Mouse (Mus musculus) midbrain, embryonic 15.5 days (tissue): ENCODE data around the gene Zbtb11. TPM values are rescaled to one million over a fixed set of nuclear protein-coding genes. Genes with fewer than 3 reads are reported as not detected.
"Not testable (repeated sequence)": the region's sequence is repeated elsewhere in the genome, so short reads cannot be mapped to it uniquely, and the experiment has no call there.

ENCODE experiments used
- ATAC-seq: fragments of 200-750 bp; cut with Nextera tagmentation; replicated peaks from 2 replicates; pipeline ENCODE4 v1.8.0; 2017; ENCODE audit warnings: moderate TSS enrichment
- H3K27ac ChIP-seq: fragments of 300-500 bp; sonication (generic); 2 replicates; pipeline ENCODE4 v1.5.1; 2015; ENCODE audit warnings: mild to moderate bottlenecking, inconsistent platforms
- H3K27me3 ChIP-seq: fragments of 300-500 bp; sonication (generic); replicated peaks from 2 replicates; pipeline ENCODE4 v1.6.1; 2015; ENCODE audit warnings: inconsistent platforms
- H3K36me3 ChIP-seq: fragments of 300-500 bp; sonication (generic); replicated peaks from 2 replicates; pipeline ENCODE4 v1.6.1; 2015; ENCODE audit warnings: inconsistent platforms
- H3K4me1 ChIP-seq: fragments of 300-500 bp; sonication (generic); 2 replicates; pipeline ENCODE4 v1.6.1; 2015; ENCODE audit warnings: inconsistent platforms
- H3K4me2 ChIP-seq: fragments of 300-500 bp; sonication (generic); 2 replicates; pipeline ENCODE4 v1.6.1; 2015; ENCODE audit warnings: inconsistent platforms, mild to moderate bottlenecking, moderate library complexity
- H3K4me3 ChIP-seq: fragments of 300-500 bp; sonication (generic); 2 replicates; pipeline ENCODE4 v1.5.1; 2015; ENCODE audit warnings: mild to moderate bottlenecking, inconsistent platforms
- H3K9ac ChIP-seq: fragments of 300-500 bp; sonication (generic); 2 replicates; pipeline ENCODE4 v1.6.1; 2015; ENCODE audit warnings: mild to moderate bottlenecking, inconsistent platforms
- H3K9me3 ChIP-seq: fragments of 300-500 bp; sonication (generic); 2 replicates; pipeline ENCODE4 v1.6.1; 2016; ENCODE audit warnings: inconsistent platforms
- WGBS: fragments of 180-500 bp; shearing (Covaris S2); methylation state at CpG from one replicate; pipeline ENCODE4 v1.1.7; 2015; ENCODE audit warnings: mixed read lengths; 5-methylcytosine and 5-hydroxymethylcytosine counted together
- polyA plus RNA-seq: library from polyadenylated mRNA; unstranded; fragments of >200 nt; fragmentation: Nextera tagmentation; extraction: Ambion mirVana; gene quantifications from 2 replicates; pipeline ENCODE4 v1.2.1, GENCODE M21; 2015

Zbtb11 gene
- 22.8 and 24.8 TPM in 2 replicates for polyA plus RNA-seq

- no peaks in the 10 kb centered on the region for H3K9me3 ChIP-seq
- WGBS = under 1% methylated on average over 82 of the region's 86 CpGs
- ATAC-seq = peak; percentile 99
Observed at GRCm38 (mm10) chr16:55973431-55974255, at the start of gene Zbtb11. TSS of gene Zbtb11 (plus strand) at chr16:55973883.

DNA sequence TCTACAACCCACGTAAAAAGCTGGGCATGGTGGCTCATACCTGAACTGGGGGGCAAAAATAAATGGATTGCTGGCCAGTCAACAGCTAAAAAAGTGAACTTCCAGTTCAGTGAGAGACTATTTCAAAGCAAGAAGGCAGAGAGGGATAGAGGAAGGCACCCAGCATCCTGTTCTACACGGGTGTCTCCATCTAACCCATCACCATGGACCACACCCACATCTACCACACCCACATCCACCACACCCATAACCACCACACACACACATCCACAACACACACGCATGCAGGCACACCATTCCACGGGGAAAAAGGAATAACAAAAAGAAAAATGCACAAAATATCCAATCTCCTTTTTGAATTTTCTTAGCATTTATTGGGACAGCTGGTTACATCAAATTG, 49.7 kb upstream of the Zbtb11 start:
- Histone ChIP-seq H3K4me3 (no peak overlapping the region), H3K27me3 (no peaks in the 10 kb centered on the region), H3K4me2 (no peak overlapping the region), H3K9ac (no peak overlapping the region), H3K4me1 (no peaks in the 10 kb centered on the region), H3K27ac (no peak overlapping the region), H3K36me3 (peaks cover 23% of the 10 kb centered on the region), H3K9me3 (no peaks in the 10 kb centered on the region)
- no peak for ATAC-seq
- WGBS = 96% methylated on average over 4 of the region's 4 CpGs

More at GRCm38 (mm10) chr16:55973431-55974255, at the start of gene Zbtb11:
- Histone ChIP-seq H3K9ac (peak within 1 kb of the TSS; percentile 96), H3K27ac (peak within 1 kb of the TSS; percentile 91), H3K4me2 (peak within 1 kb of the TSS; percentile 91), H3K4me1 (peaks cover 44% of the 10 kb centered on the region), H3K36me3 (peaks cover 34% of the 10 kb centered on the region), H3K4me3 (peak within 1 kb of the TSS; percentile 99), H3K27me3 (no peaks in the 10 kb centered on the region)

- Histone ChIP-seq H3K27me3 (no peaks in the 10 kb centered on the region), H3K27ac (peak overlapping the region; percentile 79), H3K4me3 (peak overlapping the region; percentile 70), H3K9ac (peak overlapping the region; percentile 64), H3K4me2 (peak overlapping the region; percentile 73), H3K4me1 (peaks cover 8% of the 10 kb centered on the region; the same call in 1 of the 2 replicates), H3K9me3 (no peaks in the 10 kb centered on the region), H3K36me3 (no peaks in the 10 kb centered on the region)
- WGBS = under 1% methylated on average over 32 of the region's 32 CpGs
- ATAC-seq = peak; percentile 74
Observed at GRCm38 (mm10) chr16:55933681-55934343, 39.9 kb upstream of the Zbtb11 start.

GRCm38 (mm10) chr16:55934453-55935037, 39.1 kb upstream of the Zbtb11 start, which contains the start of gene Cep97:
TSS of gene Cep97 (minus strand) at chr16:55934855.
- H3K4me1 ChIP-seq = peaks cover 8% of the 10 kb centered on the region; the same call in 1 of the 2 replicates
- H3K9me3 ChIP-seq = no peaks in the 10 kb centered on the region
- 0% methylated on average over 24 of the region's 24 CpGs for WGBS
- ATAC-seq = peak; percentile 99
- H3K4me2 ChIP-seq = peak within 1 kb of the TSS; percentile 73
- peak within 1 kb of the TSS; percentile 70 for H3K4me3 ChIP-seq
- no peaks in the 10 kb centered on the region for H3K27me3 ChIP-seq
- H3K9ac ChIP-seq = peak within 1 kb of the TSS; percentile 64
- peak within 1 kb of the TSS; percentile 79 for H3K27ac ChIP-seq
- H3K36me3 ChIP-seq = no peaks in the 10 kb centered on the region

- 87% methylated on average over 4 of the region's 4 CpGs for WGBS
- Histone ChIP-seq H3K4me3 (no peak overlapping the region), H3K27ac (no peak overlapping the region), H3K4me2 (no peak overlapping the region), H3K9ac (no peak overlapping the region), H3K4me1 (peaks cover 2% of the 10 kb centered on the region; the same call in 1 of the 2 replicates), H3K36me3 (no peaks in the 10 kb centered on the region), H3K9me3 (no peaks in the 10 kb centered on the region), H3K27me3 (no peaks in the 10 kb centered on the region)
- ATAC-seq = no peak
Observed at GRCm38 (mm10) chr16:55938761-55939160, 34.9 kb upstream of the Zbtb11 start.

DNA sequence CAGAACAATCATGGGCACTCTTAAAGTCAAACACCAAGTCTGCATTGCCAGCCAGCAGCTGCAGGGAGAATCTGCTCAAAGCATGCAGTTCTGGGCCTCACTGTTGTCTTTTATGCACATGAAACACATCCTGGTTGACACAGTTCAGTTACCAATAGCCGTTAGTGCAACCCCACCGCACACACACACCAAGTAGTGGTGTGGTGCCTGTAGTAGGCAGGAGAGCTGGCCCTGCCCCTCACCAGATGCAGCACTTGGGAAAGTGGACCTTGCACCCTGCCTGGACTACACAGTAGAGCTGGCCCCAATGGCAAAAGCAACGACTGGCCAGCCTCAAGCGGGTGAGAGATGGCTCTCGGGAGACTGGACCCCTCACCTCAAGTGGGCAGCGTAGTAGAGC, 34.0 kb upstream of the Zbtb11 start:
- Histone ChIP-seq H3K4me2 (no peak overlapping the region), H3K27ac (no peak overlapping the region), H3K4me1 (peaks cover 2% of the 10 kb centered on the region; the same call in 1 of the 2 replicates), H3K27me3 (no peaks in the 10 kb centered on the region), H3K36me3 (no peaks in the 10 kb centered on the region), H3K4me3 (no peak overlapping the region), H3K9ac (no peak overlapping the region), H3K9me3 (no peaks in the 10 kb centered on the region)
- 84% methylated on average over 6 of the region's 6 CpGs for WGBS
- no peak for ATAC-seq

- Histone ChIP-seq H3K9ac (no peak overlapping the region), H3K4me3 (no peak overlapping the region), H3K4me2 (no peak overlapping the region), H3K27me3 (no peaks in the 10 kb centered on the region), H3K36me3 (no peaks in the 10 kb centered on the region), H3K27ac (no peak overlapping the region), H3K4me1 (no peaks in the 10 kb centered on the region), H3K9me3 (no peaks in the 10 kb centered on the region)
- ATAC-seq = no peak
- 91% methylated on average over 4 of the region's 4 CpGs for WGBS
Observed at GRCm38 (mm10) chr16:55940781-55941180, 32.9 kb upstream of the Zbtb11 start.

- Histone ChIP-seq H3K4me1 (no peaks in the 10 kb centered on the region), H3K9me3 (no peaks in the 10 kb centered on the region), H3K4me2 (no peak overlapping the region), H3K36me3 (no peaks in the 10 kb centered on the region), H3K4me3 (no peak overlapping the region), H3K9ac (no peak overlapping the region), H3K27ac (no peak overlapping the region), H3K27me3 (no peaks in the 10 kb centered on the region)
- no peak for ATAC-seq
- WGBS = 84% methylated on average over 3 of the region's 3 CpGs
Observed at GRCm38 (mm10) chr16:55947266-55947665, 26.4 kb upstream of the Zbtb11 start.

- H3K4me2 ChIP-seq, H3K9me3 ChIP-seq, H3K4me3 ChIP-seq, ATAC-seq, H3K9ac ChIP-seq, H3K27ac ChIP-seq, H3K27me3 ChIP-seq, H3K36me3 ChIP-seq, H3K4me1 ChIP-seq: not testable (repeated sequence)
- 84% methylated on average over 2 of the region's 2 CpGs for WGBS
Observed at GRCm38 (mm10) chr16:55947876-55948410, 25.7 kb upstream of the Zbtb11 start.

DNA sequence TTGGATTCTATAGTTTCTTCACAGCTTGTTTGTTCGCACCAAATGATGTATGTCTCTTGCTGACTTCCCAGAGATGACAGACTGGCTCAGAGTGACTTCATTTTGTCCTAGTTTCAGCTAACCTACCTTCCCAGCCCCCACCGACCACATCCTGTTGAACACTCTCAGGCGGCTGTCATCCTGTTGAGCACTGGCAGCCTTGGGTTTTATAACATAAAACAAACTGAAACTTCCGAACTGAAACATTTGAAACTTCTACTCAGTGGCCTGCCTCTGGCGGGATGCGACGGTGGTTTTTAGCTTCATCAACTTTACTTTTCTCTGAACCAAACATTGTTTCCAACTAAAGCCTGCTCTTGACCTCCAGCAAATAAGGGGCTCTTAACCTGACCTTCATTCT, 24.7 kb upstream of the Zbtb11 start:
- H3K4me1 ChIP-seq = no peaks in the 10 kb centered on the region
- H3K4me2 ChIP-seq = no peak overlapping the region
- no peak overlapping the region for H3K9ac ChIP-seq
- H3K27ac ChIP-seq = no peak overlapping the region
- ATAC-seq = no peak
- no peaks in the 10 kb centered on the region for H3K27me3 ChIP-seq
- no peaks in the 10 kb centered on the region for H3K9me3 ChIP-seq
- 72% methylated on average over 7 of the region's 7 CpGs for WGBS
- H3K4me3 ChIP-seq = no peak overlapping the region
- no peaks in the 10 kb centered on the region for H3K36me3 ChIP-seq

DNA sequence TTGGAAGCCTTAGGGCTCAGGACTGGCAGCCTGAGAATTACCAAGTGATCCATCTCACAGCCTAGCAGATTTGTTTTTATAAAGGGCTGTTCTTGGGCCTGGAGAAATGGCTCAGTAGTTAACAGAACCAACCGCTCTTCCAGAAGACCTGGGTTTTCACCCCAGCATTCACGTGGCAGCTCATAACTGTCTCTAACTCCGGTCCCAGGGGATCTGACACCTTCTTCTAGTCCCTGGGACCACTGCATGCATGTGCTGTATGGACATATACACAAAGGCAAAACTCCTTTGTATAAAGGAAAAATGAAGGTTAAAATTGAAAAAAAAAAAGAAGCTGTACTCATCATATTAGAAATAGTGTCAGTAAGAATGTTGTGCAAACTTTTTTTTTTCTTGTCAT, 23.2 kb upstream of the Zbtb11 start:
- H3K36me3 ChIP-seq = no peaks in the 10 kb centered on the region
- 73% methylated on average over 3 of the region's 3 CpGs for WGBS
- ATAC-seq = 0 out of 2 replicates have a peak, but pooled peaks have one; percentile 33

More for the DNA sequence above, 23.2 kb upstream of the Zbtb11 start:
- no peak overlapping the region for H3K27ac ChIP-seq
- no peaks in the 10 kb centered on the region for H3K9me3 ChIP-seq
- H3K27me3 ChIP-seq = no peaks in the 10 kb centered on the region
- H3K9ac ChIP-seq = no peak overlapping the region
- H3K4me3 ChIP-seq = no peak overlapping the region
- no peak overlapping the region for H3K4me2 ChIP-seq
- no peaks in the 10 kb centered on the region for H3K4me1 ChIP-seq
